Mouse (Mus musculus) MEL (cell line): ENCODE measurements around the gene Tnn.

Experiments used
- EP300 ChIP-seq, 2 experiments: IDR thresholded peaks; 2 replicates each; pipeline ENCODE4 v1.6.1; 2011; ENCODE audit warnings: improper control_type of control experiment in 2 of 2, low read length in 2 of 2, low read depth in 1 of 2, mild to moderate bottlenecking in 1 of 2
- GATA1 ChIP-seq: IDR thresholded peaks from 2 replicates; pipeline ENCODE4 v1.6.1; 2011; ENCODE audit warnings: low read depth, low read length, improper control_type of control experiment
- SMC3 ChIP-seq: IDR thresholded peaks from 2 replicates; pipeline ENCODE4 v1.6.1; 2011; ENCODE audit warnings: low read depth, low read length, improper control_type of control experiment
- USF2 ChIP-seq, 2 experiments: IDR thresholded peaks; 2 replicates each; pipeline ENCODE4 v1.6.1; 2011 to 2012; ENCODE audit warnings: improper control_type of control experiment in 2 of 2, low read length in 2 of 2, borderline replicate concordance in 1 of 2, inconsistent platforms in 1 of 2, low read depth in 1 of 2, mild to moderate bottlenecking in 1 of 2; ENCODE audit not compliant: insufficient read depth in 1 of 2

DNA sequence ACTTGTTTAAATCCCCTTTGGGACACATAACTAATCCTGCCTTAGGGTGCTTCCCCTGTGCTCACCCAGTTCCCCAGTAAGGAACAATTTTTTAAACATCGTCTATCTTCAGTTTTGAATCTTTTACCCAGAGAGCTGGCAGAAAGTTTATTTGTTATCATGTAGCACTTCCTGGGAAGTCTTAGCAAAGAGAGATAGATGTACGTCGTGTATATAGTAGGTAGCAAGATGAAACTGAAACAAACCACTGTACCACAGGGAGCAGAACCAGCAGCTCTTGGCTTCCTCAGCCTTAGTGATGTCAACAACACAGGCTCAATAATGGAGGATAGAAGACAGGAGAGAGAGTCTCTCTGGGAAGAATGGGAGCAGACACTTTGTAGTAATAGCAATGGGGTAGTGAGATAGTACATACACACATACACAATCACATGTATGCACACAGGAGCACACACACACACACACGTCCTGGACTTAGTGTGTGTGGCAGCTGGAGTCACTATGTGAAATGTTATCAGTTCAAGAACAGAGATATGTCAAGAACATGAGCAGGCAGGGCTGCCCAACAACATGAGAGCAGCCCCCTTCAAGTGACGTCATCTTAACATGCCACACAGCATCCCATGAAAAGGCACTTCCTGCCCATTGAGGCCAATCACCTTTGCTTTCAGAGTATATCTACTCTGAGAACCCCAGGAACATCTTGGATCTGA is 98.9 kb downstream of the Tnn start:
- TF ChIP-seq GATA1 (no peak), EP300 (IDR thresholded peaks at IDR 0.05; ENCODE audit: low read depth in 1 of 2, low read length in 2 of 2) (no peak), SMC3 (no peak), USF2 (IDR thresholded peaks at IDR 0.05; ENCODE audit: borderline replicate concordance in 1 of 2, insufficient read depth in 1 of 2, low read depth in 1 of 2, low read length in 2 of 2) (no peak)
